Mouse (Mus musculus) MEL (cell line): ENCODE measurements at regions not wholly inside any gene's neighbourhood (a gene's known extent, or its start where the extent isn't known, plus 50 kb on each side); places are given as distances from the start of the nearest gene placed in this dataset.

Source experiments
- DNase-seq: peaks from one replicate; pipeline ENCODE4 v3.0.0; 2011; ENCODE audit warnings: low read depth, low spot score
- H3K27ac ChIP-seq: 2 replicates; pipeline ENCODE4 v1.5.1; 2012; ENCODE audit warnings: low read depth, mild to moderate bottlenecking, control low read depth, low read length, moderate library complexity; ENCODE audit not compliant: control insufficient read depth
- H3K27me3 ChIP-seq, 2 experiments: fragments of 150-350 bp in 1 of 2; sonication (generic) in 1 of 2; 2 replicates each; pipeline ENCODE4 v1.6.1; 2012; ENCODE audit warnings: low read length in 2 of 2, mild to moderate bottlenecking in 2 of 2, improper control_type of control experiment in 1 of 2, moderate library complexity in 1 of 2; ENCODE audit not compliant: insufficient read depth in 2 of 2, control insufficient read depth in 1 of 2
- H3K36me3 ChIP-seq, 2 experiments: 2 replicates each; pipeline ENCODE4 v1.6.1; 2012 to 2014; ENCODE audit warnings: low read length in 2 of 2, improper control_type of control experiment in 1 of 2, inconsistent platforms in 1 of 2, mild to moderate bottlenecking in 1 of 2; ENCODE audit not compliant: insufficient read depth in 2 of 2, control insufficient read depth in 1 of 2
- H3K4me1 ChIP-seq, 2 experiments: fragments of 150-350 bp in 1 of 2; sonication (generic) in 1 of 2; 2 replicates each; pipeline ENCODE4 v1.6.1; 2012; ENCODE audit warnings: low read length in 2 of 2, improper control_type of control experiment in 1 of 2, mild to moderate bottlenecking in 1 of 2; ENCODE audit not compliant: insufficient read depth in 2 of 2, control insufficient read depth in 1 of 2
- H3K4me3 ChIP-seq, 2 experiments: fragments of 150-350 bp in 1 of 2; sonication (generic) in 1 of 2; 2 replicates each; pipeline ENCODE4 v1.5.1; 2012; ENCODE audit warnings: low read depth in 2 of 2, low read length in 2 of 2, mild to moderate bottlenecking in 2 of 2, moderate library complexity in 2 of 2, control low read depth in 1 of 2, improper control_type of control experiment in 1 of 2; ENCODE audit not compliant: control insufficient read depth in 1 of 2, insufficient read depth in 1 of 2
- H3K79me2 ChIP-seq: 2 replicates; pipeline ENCODE4 v1.6.1; 2012; ENCODE audit warnings: mild to moderate bottlenecking, low read length, moderate library complexity; ENCODE audit not compliant: control insufficient read depth, poor library complexity, insufficient read depth
- H3K9ac ChIP-seq: 2 replicates; pipeline ENCODE4 v1.6.1; 2012; ENCODE audit warnings: low read depth, mild to moderate bottlenecking, control low read depth, low read length, moderate library complexity; ENCODE audit not compliant: control insufficient read depth, poor library complexity, severe bottlenecking
- H3K9me3 ChIP-seq: fragments of 150-350 bp; sonication (generic); replicated peaks from 2 replicates; pipeline ENCODE4 v1.6.1; 2012; ENCODE audit warnings: mild to moderate bottlenecking, low read length, improper control_type of control experiment, moderate library complexity; ENCODE audit not compliant: insufficient read depth
- CHD1 ChIP-seq: IDR thresholded peaks from 2 replicates; pipeline ENCODE4 v1.6.1; 2012; ENCODE audit warnings: low read depth, mild to moderate bottlenecking, inconsistent platforms, low read length, improper control_type of control experiment
- CTCF ChIP-seq, 3 experiments: IDR thresholded peaks in 2 of 3; conservative IDR thresholded peaks in 1 of 3; 2 replicates each; pipeline ENCODE4 v1.5.1; 2011 to 2012; ENCODE audit warnings: low read length in 3 of 3, low read depth in 2 of 3, mild to moderate bottlenecking in 2 of 3, improper control_type of control experiment in 1 of 3, inconsistent platforms in 1 of 3, mixed read lengths in 1 of 3, moderate library complexity in 1 of 3; ENCODE audit not compliant: control insufficient read depth in 1 of 3, insufficient read depth in 1 of 3, poor library complexity in 1 of 3, severe bottlenecking in 1 of 3
- GATA1 ChIP-seq: IDR thresholded peaks from 2 replicates; pipeline ENCODE4 v1.6.1; 2011; ENCODE audit warnings: low read depth, low read length, improper control_type of control experiment
- JUND ChIP-seq: IDR thresholded peaks from 2 replicates; pipeline ENCODE4 v1.6.1; 2011; ENCODE audit warnings: low read depth, mild to moderate bottlenecking, improper control_type of control experiment, low read length
- KAT2A ChIP-seq: conservative IDR thresholded peaks from 2 replicates; pipeline ENCODE4 v1.6.1; 2012; ENCODE audit warnings: low read depth, low read length, improper control_type of control experiment, inconsistent platforms
- MAX ChIP-seq: IDR thresholded peaks from 2 replicates; pipeline ENCODE4 v1.6.1; 2011; ENCODE audit warnings: low read length, improper control_type of control experiment
- MAZ ChIP-seq: IDR thresholded peaks from 2 replicates; pipeline ENCODE4 v1.6.1; 2012; ENCODE audit warnings: low read depth, mild to moderate bottlenecking, inconsistent platforms, low read length, improper control_type of control experiment
- MEF2A ChIP-seq: IDR thresholded peaks from 2 replicates; pipeline ENCODE4 v1.6.1; 2014; ENCODE audit warnings: low read depth, mild to moderate bottlenecking, inconsistent platforms, low read length, improper control_type of control experiment; ENCODE audit not compliant: poor library complexity, insufficient replicate concordance, severe bottlenecking; ENCODE audit errors: extremely low read depth
- MXI1 ChIP-seq: IDR thresholded peaks from 2 replicates; pipeline ENCODE4 v1.6.1; 2011; ENCODE audit warnings: mild to moderate bottlenecking, low read depth, low read length, improper control_type of control experiment
- MYB ChIP-seq: IDR thresholded peaks from 2 replicates; pipeline ENCODE4 v1.6.1; 2011; ENCODE audit warnings: mild to moderate bottlenecking, low read depth, low read length, improper control_type of control experiment
- NELFE ChIP-seq: IDR thresholded peaks from 2 replicates; pipeline ENCODE4 v1.6.1; 2011; ENCODE audit warnings: low read depth, low read length, improper control_type of control experiment
- POLR2A ChIP-seq, 2 experiments: IDR thresholded peaks; 2 replicates each; pipeline ENCODE4 v1.6.1; 2011 to 2012; ENCODE audit warnings: low read length in 2 of 2, mild to moderate bottlenecking in 2 of 2, control low read depth in 1 of 2, improper control_type of control experiment in 1 of 2, low read depth in 1 of 2, moderate library complexity in 1 of 2; ENCODE audit not compliant: control insufficient read depth in 1 of 2, insufficient read depth in 1 of 2, poor library complexity in 1 of 2
- POLR2AphosphoS2 ChIP-seq: IDR thresholded peaks from 2 replicates; pipeline ENCODE4 v1.6.1; 2011; ENCODE audit warnings: low read length, improper control_type of control experiment
- POLR2AphosphoS5 ChIP-seq: IDR thresholded peaks from 2 replicates; pipeline ENCODE4 v1.6.1; 2012; ENCODE audit warnings: low read depth, borderline replicate concordance, mild to moderate bottlenecking, inconsistent platforms, low read length, moderate library complexity, mixed read lengths
- RCOR1 ChIP-seq: IDR thresholded peaks from 2 replicates; pipeline ENCODE4 v1.6.1; 2012; ENCODE audit warnings: low read depth, mild to moderate bottlenecking, inconsistent platforms, low read length, improper control_type of control experiment
- SMC3 ChIP-seq: IDR thresholded peaks from 2 replicates; pipeline ENCODE4 v1.6.1; 2011; ENCODE audit warnings: low read depth, low read length, improper control_type of control experiment
- TAL1 ChIP-seq: IDR thresholded peaks from 2 replicates; pipeline ENCODE4 v1.6.1; 2012; ENCODE audit warnings: mild to moderate bottlenecking, inconsistent platforms, low read length, moderate library complexity, mixed read lengths
- UBTF ChIP-seq: IDR thresholded peaks from 2 replicates; pipeline ENCODE4 v1.6.1; 2012; ENCODE audit warnings: low read depth, mild to moderate bottlenecking, inconsistent platforms, low read length, improper control_type of control experiment, moderate library complexity, borderline replicate concordance; ENCODE audit not compliant: insufficient read depth
- ZKSCAN1 ChIP-seq: IDR thresholded peaks from 2 replicates; pipeline ENCODE4 v1.6.1; 2012; ENCODE audit warnings: low read depth, mild to moderate bottlenecking, inconsistent platforms, low read length, improper control_type of control experiment, moderate library complexity

- Histone ChIP-seq H3K4me1 (no peaks in the 10 kb centered on the region), H3K79me2 (no peaks in the 10 kb centered on the region), H3K4me3 (no peak overlapping the region), H3K27ac (no peak overlapping the region), H3K9me3 (no peaks in the 10 kb centered on the region), H3K36me3 (no peaks in the 10 kb centered on the region), H3K9ac (no peak overlapping the region), H3K27me3 (no peaks in the 10 kb centered on the region)
- TF ChIP-seq MAZ (no peak), POLR2AphosphoS5 (no peak), KAT2A (no peak), UBTF (no peak), MXI1 (no peak), RCOR1 (no peak), MEF2A (no peak), CTCF (IDR thresholded peaks at IDR 0.05 in 2 of 3, conservative IDR thresholded peaks at IDR 0.05 in 1 of 3; ENCODE audit: control insufficient read depth in 1 of 3, insufficient read depth in 1 of 3, low read depth in 2 of 3, low read length in 3 of 3, poor library complexity in 1 of 3, severe bottlenecking in 1 of 3) (no peak), MYB (no peak)
- no peak for DNase-seq
Observed at GRCm38 (mm10) chr16:86117959-86118358, 216.3 kb upstream of the Adamts5 start.

DNA sequence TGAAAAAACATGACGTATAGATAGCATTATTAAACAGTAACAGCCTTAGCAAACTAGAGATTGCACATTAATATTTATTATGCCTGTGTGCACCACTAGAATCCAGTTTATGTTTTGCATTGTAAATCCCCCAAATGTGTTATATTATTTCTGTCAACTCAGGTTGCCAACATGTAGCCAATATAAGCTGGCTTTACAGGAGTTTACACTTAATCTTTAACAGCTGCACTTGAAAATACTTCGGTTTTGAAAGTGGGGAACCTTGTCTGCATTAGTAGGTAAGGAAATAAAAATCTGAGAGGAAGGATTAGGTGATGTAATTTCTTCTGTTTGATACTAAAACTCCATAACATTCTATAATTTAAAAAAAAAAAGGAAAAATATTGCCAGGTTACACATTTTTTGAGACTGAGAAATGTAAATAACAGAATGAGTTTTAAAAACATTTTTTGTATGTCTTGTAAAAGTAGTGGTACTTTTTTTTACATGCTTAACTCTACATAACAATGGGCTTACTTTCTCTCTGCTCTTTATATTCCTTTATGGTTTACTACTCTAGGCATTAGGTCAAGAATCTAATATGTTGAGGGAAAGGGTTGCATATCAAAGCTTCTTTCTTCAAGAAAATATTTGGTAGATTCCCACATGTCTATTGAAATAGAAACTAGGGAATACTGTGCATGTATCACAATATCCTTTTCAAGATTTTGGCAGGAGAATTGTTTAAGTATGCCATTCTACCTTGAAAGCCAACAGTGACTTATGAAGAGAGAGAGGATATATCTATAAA lies 214.2 kb upstream of the Adamts5 start:
- no peak overlapping the region for H3K4me3 ChIP-seq
- no peak for DNase-seq
- H3K27me3 ChIP-seq = no peaks in the 10 kb centered on the region
- no peaks in the 10 kb centered on the region for H3K36me3 ChIP-seq
- H3K27ac ChIP-seq = no peak overlapping the region
- H3K79me2 ChIP-seq = no peaks in the 10 kb centered on the region
- H3K9me3 ChIP-seq = no peaks in the 10 kb centered on the region
- no peaks in the 10 kb centered on the region for H3K4me1 ChIP-seq
- no peak overlapping the region for H3K9ac ChIP-seq
- TF ChIP-seq POLR2AphosphoS2 = no peak
- TF ChIP-seq SMC3 = no peak
- TF ChIP-seq POLR2A (IDR thresholded peaks at IDR 0.05; ENCODE audit: control insufficient read depth in 1 of 2, insufficient read depth in 1 of 2, low read depth in 1 of 2, low read length in 2 of 2, poor library complexity in 1 of 2) = no peak
- TF ChIP-seq UBTF = no peak
- no peak for TF ChIP-seq MYB
- no peak for TF ChIP-seq ZKSCAN1
- no peak for TF ChIP-seq JUND
- no peak for TF ChIP-seq TAL1
- TF ChIP-seq CTCF (IDR thresholded peaks at IDR 0.05 in 2 of 3, conservative IDR thresholded peaks at IDR 0.05 in 1 of 3; ENCODE audit: control insufficient read depth in 1 of 3, insufficient read depth in 1 of 3, low read depth in 2 of 3, low read length in 3 of 3, poor library complexity in 1 of 3, severe bottlenecking in 1 of 3) = no peak
- TF ChIP-seq MAX = no peak
- TF ChIP-seq CHD1 = no peak
- TF ChIP-seq NELFE = no peak
- no peak for TF ChIP-seq GATA1
